Mouse (Mus musculus) liver, embryonic 14.5 days (tissue): ENCODE results near the gene Nrtn. TPM values are rescaled to one million over a fixed set of nuclear protein-coding genes. Genes with fewer than 3 reads are reported as not detected.
A peak's percentile ranks its signal among the peaks of the same experiment; 100 is the strongest.

Source experiments
- ATAC-seq: fragments of 200-750 bp; cut with Nextera tagmentation; 2 replicates; pipeline ENCODE4 v1.8.0; 2017; ENCODE audit warnings: moderate number of reproducible peaks, mild to moderate bottlenecking, moderate library complexity; ENCODE audit not compliant: insufficient read depth
- DNase-seq, 3 experiments: peaks; one replicate each; pipeline ENCODE4 v3.0.0-alpha.2; 2012 to 2013; ENCODE audit warnings: low read depth in 3 of 3, low spot score in 3 of 3
- H3K27ac ChIP-seq: fragments of 300-500 bp; sonication (generic); 2 replicates; pipeline ENCODE4 v1.5.1; 2014; ENCODE audit warnings: moderate library complexity, mild to moderate bottlenecking, control low read depth, inconsistent platforms
- H3K27me3 ChIP-seq: fragments of 300-500 bp; sonication (generic); 2 replicates; pipeline ENCODE4 v1.6.1; 2014; ENCODE audit warnings: mild to moderate bottlenecking, low read length, moderate library complexity; ENCODE audit not compliant: control insufficient read depth, insufficient read depth
- H3K36me3 ChIP-seq: fragments of 300-500 bp; sonication (generic); replicated peaks from 2 replicates; pipeline ENCODE4 v1.6.1; 2014; ENCODE audit warnings: low read depth; ENCODE audit not compliant: control insufficient read depth, insufficient read depth
- H3K4me1 ChIP-seq, 2 experiments: fragments of 200-500 bp in 1 of 2; fragments of 300-500 bp in 1 of 2; sonication (generic) in 1 of 2; replicated peaks; 2 replicates each; pipeline ENCODE4 v1.6.1; 2012 to 2014; ENCODE audit warnings: antibody characterized with exemption in 1 of 2, inconsistent platforms in 1 of 2, low read length in 1 of 2; ENCODE audit not compliant: control insufficient read depth in 2 of 2, insufficient read depth in 2 of 2
- H3K4me2 ChIP-seq: fragments of 300-500 bp; sonication (generic); 2 replicates; pipeline ENCODE4 v1.6.1; 2014; ENCODE audit warnings: low read depth, mild to moderate bottlenecking, control low read depth, moderate library complexity
- H3K4me3 ChIP-seq, 2 experiments: fragments of 200-500 bp in 1 of 2; fragments of 300-500 bp in 1 of 2; sonication (generic) in 1 of 2; 2 replicates each; pipeline ENCODE4 v1.5.1; 2012 to 2014; ENCODE audit warnings: low read depth in 2 of 2, low read length in 2 of 2, mild to moderate bottlenecking in 2 of 2, control low read depth in 1 of 2, inconsistent platforms in 1 of 2, moderate library complexity in 1 of 2; ENCODE audit not compliant: insufficient read depth in 1 of 2
- H3K9ac ChIP-seq: fragments of 300-500 bp; sonication (generic); replicated peaks from 2 replicates; pipeline ENCODE4 v1.6.1; 2014; ENCODE audit warnings: mild to moderate bottlenecking, control low read depth, moderate library complexity
- H3K9me3 ChIP-seq: fragments of 300-500 bp; sonication (generic); 2 replicates; pipeline ENCODE4 v1.6.1; 2016; ENCODE audit warnings: low read length, mixed read lengths; ENCODE audit not compliant: control insufficient read depth
- CTCF ChIP-seq: IDR thresholded peaks from 2 replicates; pipeline ENCODE4 v1.5.1; 2016; ENCODE audit warnings: antibody characterized with exemption, low read depth, control low read depth
- EP300 ChIP-seq: IDR thresholded peaks from 2 replicates; pipeline ENCODE4 v1.6.1; 2016; ENCODE audit warnings: antibody characterized with exemption, low read depth
- WGBS: fragments of 180-500 bp; shearing (Covaris S2); extraction: QIAGEN DNeasy Blood & Tissue Kit; methylation state at CpG from one replicate; pipeline ENCODE4 v1.1.7; 2014; ENCODE audit not compliant: insufficient replicate concordance; 5-methylcytosine and 5-hydroxymethylcytosine counted together
- polyA plus RNA-seq, 2 experiments: library from polyadenylated mRNA; depleted of rRNA in 1 of 2; stranded (reverse) in 1 of 2; unstranded in 1 of 2; fragments of >200 nt; fragmentation: Nextera tagmentation in 1 of 2; extraction: Ambion mirVana in 1 of 2; gene quantifications; 2 replicates each; pipeline versions ENCODE4 v1.2.1 to v1.2.3; 2012 to 2014

The Nrtn gene
- polyA plus RNA-seq, 2 experiments: 1.0 to 1.7 TPM

DNA sequence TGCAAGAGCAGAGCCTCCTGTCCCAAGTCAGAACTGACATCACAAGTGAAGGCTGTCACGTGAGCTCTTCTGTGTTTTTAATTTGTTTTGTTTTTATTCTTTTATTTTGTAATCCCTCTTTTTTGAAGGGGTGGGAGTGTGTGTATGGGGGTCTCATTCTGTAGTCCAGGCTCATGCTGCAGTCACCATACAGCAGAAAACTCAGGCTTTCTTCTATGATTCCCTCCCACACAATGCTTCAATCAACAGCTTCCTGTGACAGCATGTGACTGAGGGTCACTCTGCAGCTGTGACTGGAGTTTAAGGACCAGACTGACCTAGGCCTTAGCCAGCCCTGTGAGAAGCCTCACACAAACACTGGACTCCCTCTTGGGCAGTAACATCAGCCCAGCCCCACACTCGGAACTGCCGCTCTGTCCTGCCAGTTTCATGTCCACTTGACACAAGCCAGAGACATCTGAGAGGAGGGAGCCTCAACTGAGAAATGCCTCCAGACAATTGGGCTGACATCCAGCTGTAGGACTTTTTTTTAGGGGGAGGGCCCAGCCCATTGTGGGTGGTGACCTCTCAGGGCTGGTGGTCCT lies 21.5 kb upstream of the Nrtn start:
- no peak overlapping the region for H3K4me2 ChIP-seq
- no peak overlapping the region for H3K27ac ChIP-seq
- peaks cover 4% of the 10 kb centered on the region for H3K9me3 ChIP-seq
- no peak for TF ChIP-seq EP300
- TF ChIP-seq CTCF: no peak
- peaks cover 13% of the 10 kb centered on the region for H3K36me3 ChIP-seq
- no peak overlapping the region for H3K9ac ChIP-seq
- no peaks in the 10 kb centered on the region for H3K4me1 ChIP-seq
- ATAC-seq: no peak
- no peaks in the 10 kb centered on the region for H3K27me3 ChIP-seq
- no peak overlapping the region for H3K4me3 ChIP-seq
- no peak for DNase-seq
- 67% methylated on average over 3 of the region's 3 CpGs for WGBS

DNA sequence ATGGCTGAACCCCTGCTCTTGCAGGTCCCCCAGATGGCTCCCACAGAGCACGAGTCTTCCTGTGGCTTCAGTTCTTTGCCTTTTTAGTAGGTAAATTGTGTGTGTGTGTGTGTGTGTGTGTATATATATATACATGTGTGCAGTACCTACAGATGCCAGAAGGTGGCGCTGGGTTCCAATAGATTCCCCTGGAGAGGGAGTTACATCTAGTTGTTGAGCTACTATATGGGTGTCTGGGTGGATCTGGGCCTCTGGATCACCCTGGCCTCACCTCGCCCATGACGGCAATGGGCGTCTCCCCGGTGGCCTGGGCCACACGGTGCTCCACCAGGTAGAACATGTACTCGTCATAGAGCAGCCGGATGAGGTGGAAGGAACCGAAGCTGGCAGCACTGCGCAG lies 20.2 kb upstream of the Nrtn start:
- H3K27ac ChIP-seq: no peak overlapping the region
- WGBS: 90% methylated on average over 11 of the region's 11 CpGs
- no peak for ATAC-seq
- no peak for DNase-seq
- H3K9me3 ChIP-seq: peaks cover 4% of the 10 kb centered on the region
- TF ChIP-seq EP300 (no peak), CTCF (peak; percentile 58)
- peaks cover 0 to 8% of the 10 kb centered on the region in 2 experiments; a peak in 2 of 4 replicates for H3K4me1 ChIP-seq
- H3K4me3 ChIP-seq: no peak overlapping the region
- no peaks in the 10 kb centered on the region for H3K27me3 ChIP-seq
- H3K4me2 ChIP-seq: no peak overlapping the region
- peaks cover 11% of the 10 kb centered on the region for H3K36me3 ChIP-seq
- no peak overlapping the region for H3K9ac ChIP-seq

DNA sequence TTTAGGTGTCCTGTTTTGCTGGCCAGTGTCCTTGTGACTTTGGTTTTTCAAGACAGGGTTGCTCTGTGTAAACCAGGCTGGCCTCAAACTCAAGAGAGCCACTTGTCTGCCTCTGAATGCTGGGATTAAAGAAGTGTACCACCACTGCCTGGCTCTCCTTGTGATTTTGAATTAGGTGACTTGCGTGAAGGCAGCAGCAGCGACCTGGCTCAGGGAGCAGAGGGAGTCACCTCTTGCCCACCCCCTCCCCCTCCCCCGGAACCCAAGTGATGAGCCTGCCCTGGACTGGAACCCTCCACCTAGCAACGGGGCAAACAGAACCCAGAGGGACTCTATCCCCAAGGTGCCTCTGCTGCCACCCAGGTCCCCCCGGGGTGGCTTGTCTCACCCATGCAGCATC lies 12.6 kb upstream of the Nrtn start, which contains the start of gene Prr22:
Prr22 (plus strand) TSS at position 301 of the 400 bp plus-strand sequence.
- no peak for DNase-seq
- no peak within 1 kb of the TSS for H3K9ac ChIP-seq
- TF ChIP-seq EP300 (no peak), CTCF (no peak)
- H3K4me1 ChIP-seq: peaks cover 5 to 14% of the 10 kb centered on the region in 2 experiments; a peak in 3 of 4 replicates
- H3K36me3 ChIP-seq: peaks cover 17% of the 10 kb centered on the region
- H3K9me3 ChIP-seq: no peaks in the 10 kb centered on the region
- H3K4me3 ChIP-seq: no peak within 1 kb of the TSS
- 82% methylated on average over 5 of the region's 5 CpGs for WGBS
- ATAC-seq: no peak
- H3K27ac ChIP-seq: no peak within 1 kb of the TSS
- H3K4me2 ChIP-seq: no peak within 1 kb of the TSS
- H3K27me3 ChIP-seq: no peaks in the 10 kb centered on the region

DNA sequence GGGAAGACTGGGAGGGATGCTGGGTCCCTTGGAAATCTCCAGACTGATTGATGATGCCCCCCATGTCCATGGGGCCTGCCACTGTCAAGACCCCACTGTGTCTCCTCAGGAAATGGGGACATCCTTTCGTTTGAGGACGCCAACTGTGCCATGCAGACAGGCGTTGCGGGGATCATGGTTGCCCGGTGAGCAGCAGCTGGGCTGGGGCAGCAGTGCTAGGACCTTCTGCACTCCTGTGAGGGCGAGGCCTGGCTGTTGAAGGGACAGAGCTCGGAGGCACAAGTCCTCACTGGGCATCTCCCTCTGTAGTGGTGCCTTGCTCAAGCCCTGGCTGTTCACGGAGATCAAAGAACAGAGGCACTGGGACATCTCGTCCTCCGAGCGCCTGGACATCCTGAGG lies 11.6 kb upstream of the Nrtn start:
- Histone ChIP-seq H3K9ac (no peak overlapping the region), H3K27me3 (no peaks in the 10 kb centered on the region), H3K36me3 (peaks cover 17% of the 10 kb centered on the region), H3K27ac (no peak overlapping the region), H3K4me1 (peaks cover 8 to 18% of the 10 kb centered on the region in 2 experiments; a peak in 3 of 4 replicates), H3K9me3 (no peaks in the 10 kb centered on the region), H3K4me3 (no peak overlapping the region), H3K4me2 (no peak overlapping the region)
- 85% methylated on average over 11 of the region's 11 CpGs for WGBS
- DNase-seq: no peak
- TF ChIP-seq EP300 (no peak), CTCF (no peak)
- ATAC-seq: no peak

DNA sequence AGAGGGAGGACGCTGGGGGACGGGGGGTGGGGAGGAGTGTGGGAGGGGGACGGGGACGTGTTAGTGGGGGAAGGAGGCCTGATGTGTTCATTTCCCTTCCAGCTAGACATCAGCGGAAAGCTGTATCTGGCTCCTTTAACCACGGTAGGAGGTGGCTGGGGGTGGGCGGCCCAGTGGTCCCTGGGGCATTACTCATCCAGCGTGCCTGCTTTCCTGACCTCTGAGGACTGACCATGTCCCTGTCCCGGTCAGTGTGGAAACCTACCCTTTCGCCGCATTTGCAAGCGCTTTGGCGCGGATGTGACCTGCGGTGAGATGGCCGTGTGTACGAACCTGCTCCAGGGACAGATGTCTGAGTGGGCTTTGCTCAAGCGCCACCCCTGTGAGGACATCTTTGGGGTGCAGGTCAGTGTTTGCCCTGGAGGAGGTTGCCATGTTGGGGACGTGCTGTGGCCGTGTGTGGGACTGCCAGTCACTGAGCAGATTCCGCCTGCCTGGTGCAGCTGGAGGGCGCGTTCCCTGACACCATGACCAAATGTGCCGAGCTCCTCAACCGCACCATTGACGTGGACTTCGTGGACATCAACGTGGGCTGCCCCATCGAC lies 10.3 kb upstream of the Nrtn start:
- ATAC-seq (no peak), DNase-seq (no peak)
- Histone ChIP-seq H3K27ac (no peak overlapping the region), H3K9ac (no peak overlapping the region), H3K27me3 (no peaks in the 10 kb centered on the region), H3K4me2 (no peak overlapping the region), H3K4me1 (peaks cover 20 to 21% of the 10 kb centered on the region in 2 experiments), H3K4me3 (no peak overlapping the region), H3K9me3 (no peaks in the 10 kb centered on the region), H3K36me3 (peaks cover 17% of the 10 kb centered on the region)
- WGBS: 87% methylated on average over 29 of the region's 29 CpGs
- TF ChIP-seq CTCF (no peak), EP300 (no peak)
